Mouse (Mus musculus): ENCODE data around the gene Cenpb.

The Cenpb gene

GRCm38 (mm10) chr2:131142592-131142991 lies 37.3 kb downstream of the Cenpb start:
- intact Hi-C loops (cut with DNase I): loop anchor here (5.0 kb wide), 1 partner anchor 45 kb away; no protein-coding TSS in a partner anchor

GRCm38 (mm10) chr2:131141336-131141986 lies 38.4 kb downstream of the Cenpb start:
- intact Hi-C loops (cut with DNase I): loop anchor here (5.0 kb wide), 1 partner anchor 44 kb away; no protein-coding TSS in a partner anchor

- intact Hi-C loops (cut with DNase I): loop anchor here (5.0 kb wide), 1 partner anchor 43 kb away; no protein-coding TSS in a partner anchor
Measured at GRCm38 (mm10) chr2:131140533-131140905, 39.3 kb downstream of the Cenpb start.

- intact Hi-C loops (cut with DNase I): loop anchor here (5.0 kb wide), 1 partner anchor 43 kb away; no protein-coding TSS in a partner anchor
Measured at GRCm38 (mm10) chr2:131139886-131140532, 39.9 kb downstream of the Cenpb start.

GRCm38 (mm10) chr2:131139287-131139686 lies 40.6 kb downstream of the Cenpb start:
- intact Hi-C loops (cut with DNase I): no loop called here

- intact Hi-C loops (cut with DNase I): no loop called here
Measured at GRCm38 (mm10) chr2:131138760-131139159, 41.1 kb downstream of the Cenpb start.

- intact Hi-C loops (cut with DNase I): no loop called here
Measured at GRCm38 (mm10) chr2:131138296-131138695, 41.6 kb downstream of the Cenpb start.

- intact Hi-C loops (cut with DNase I): no loop called here
Measured at GRCm38 (mm10) chr2:131135521-131136139, 44.2 kb downstream of the Cenpb start.

- intact Hi-C loops (cut with DNase I): no loop called here
Measured at GRCm38 (mm10) chr2:131134826-131135400, 45.0 kb downstream of the Cenpb start.

- intact Hi-C loops (cut with DNase I): no loop called here
Measured at GRCm38 (mm10) chr2:131134381-131134780, 45.5 kb downstream of the Cenpb start.

GRCm38 (mm10) chr2:131132930-131133547 lies 46.8 kb downstream of the Cenpb start, which contains the start of gene Gm11037:
Gm11037 (plus strand) TSS chr2:131133497.
- intact Hi-C loops (cut with DNase I): no loop called here

- intact Hi-C loops (cut with DNase I): no loop called here
Measured at GRCm38 (mm10) chr2:131132111-131132888, 47.6 kb downstream of the Cenpb start.

- intact Hi-C loops (cut with DNase I): no loop called here
Measured at GRCm38 (mm10) chr2:131130849-131131248, 49.0 kb downstream of the Cenpb start.

GRCm38 (mm10) chr2:131129836-131130235 lies 50.0 kb downstream of the Cenpb start:
- intact Hi-C loops (cut with DNase I): no loop called here

- intact Hi-C loops (cut with DNase I): no loop called here
Measured at GRCm38 (mm10) chr2:131128636-131129157, 51.2 kb downstream of the Cenpb start.

GRCm38 (mm10) chr2:131128211-131128610 lies 51.7 kb downstream of the Cenpb start:
- intact Hi-C loops (cut with DNase I): no loop called here

- intact Hi-C loops (cut with DNase I): no loop called here
Measured at GRCm38 (mm10) chr2:131127161-131127730, 52.6 kb downstream of the Cenpb start, which contains the start of gene Hspa12b. Hspa12b (plus strand) TSS chr2:131127280.

- intact Hi-C loops (cut with DNase I): no loop called here
Measured at GRCm38 (mm10) chr2:131125964-131126815, 53.7 kb downstream of the Cenpb start.
